Mouse (Mus musculus) lung, postnatal 36 days (tissue): ENCODE results near the gene Grap.
A peak's percentile ranks its signal among the peaks of the same experiment; 100 is the strongest.

Experiments
- DNase-seq: peaks from one replicate; pipeline ENCODE4 v3.0.0; 2022; ENCODE audit warnings: mixed read lengths

The Grap gene

GRCm38 (mm10) chr11:61686141-61686540 lies 33.1 kb downstream of the Grap start:
- DNase-seq: no peak

- no peak for DNase-seq
These were observed 33.9 kb downstream of the Grap start for GRCm38 (mm10) chr11:61686906-61687453.

- DNase-seq: no peak
These were observed 34.5 kb downstream of the Grap start for GRCm38 (mm10) chr11:61687595-61687994.

GRCm38 (mm10) chr11:61692996-61693395 lies 39.9 kb downstream of the Grap start:
- DNase-seq: no peak

- no peak for DNase-seq
These were observed 45.8 kb downstream of the Grap start for GRCm38 (mm10) chr11:61698852-61699251.

GRCm38 (mm10) chr11:61699460-61699859 lies 46.4 kb downstream of the Grap start:
- DNase-seq: no peak

- DNase-seq: peak; percentile 60
These were observed 46.9 kb downstream of the Grap start for GRCm38 (mm10) chr11:61699933-61700332.

- no peak for DNase-seq
These were observed 48.6 kb downstream of the Grap start for GRCm38 (mm10) chr11:61701696-61702095.

GRCm38 (mm10) chr11:61702494-61702893 lies 49.4 kb downstream of the Grap start:
- no peak for DNase-seq

GRCm38 (mm10) chr11:61705581-61705980 lies 52.5 kb downstream of the Grap start:
- DNase-seq: no peak

GRCm38 (mm10) chr11:61706232-61706631 lies 53.2 kb downstream of the Grap start:
- no peak for DNase-seq

- DNase-seq: no peak
These were observed 55.9 kb downstream of the Grap start for GRCm38 (mm10) chr11:61708928-61709327.

- no peak for DNase-seq
These were observed 60.2 kb downstream of the Grap start for GRCm38 (mm10) chr11:61713157-61713855.

- DNase-seq: peak; percentile 93
These were observed 61.5 kb downstream of the Grap start for GRCm38 (mm10) chr11:61714346-61715117.

- no peak for DNase-seq
These were observed 62.1 kb downstream of the Grap start for GRCm38 (mm10) chr11:61715130-61715529.

- no peak for DNase-seq
These were observed 64.9 kb downstream of the Grap start for GRCm38 (mm10) chr11:61717990-61718389.

- no peak for DNase-seq
These were observed 66.3 kb downstream of the Grap start for GRCm38 (mm10) chr11:61719387-61719786.

GRCm38 (mm10) chr11:61719826-61720225 lies 66.8 kb downstream of the Grap start:
- no peak for DNase-seq

GRCm38 (mm10) chr11:61720636-61721035 lies 67.6 kb downstream of the Grap start, which contains the start of gene Slc5a10:
Gene Slc5a10 (minus strand): TSS chr11:61720826.
- no peak for DNase-seq

- DNase-seq: no peak
These were observed 69.0 kb downstream of the Grap start for GRCm38 (mm10) chr11:61722077-61722476.
